Mouse (Mus musculus) fat pad, adult 2 months (tissue): ENCODE measurements around the gene Dlat.

Experiments used
- DNase-seq: peaks from one replicate; pipeline ENCODE4 v3.0.0-alpha.2; 2011; ENCODE audit warnings: low read depth, low spot score; ENCODE audit errors: extremely low read depth

The Dlat gene

DNA sequence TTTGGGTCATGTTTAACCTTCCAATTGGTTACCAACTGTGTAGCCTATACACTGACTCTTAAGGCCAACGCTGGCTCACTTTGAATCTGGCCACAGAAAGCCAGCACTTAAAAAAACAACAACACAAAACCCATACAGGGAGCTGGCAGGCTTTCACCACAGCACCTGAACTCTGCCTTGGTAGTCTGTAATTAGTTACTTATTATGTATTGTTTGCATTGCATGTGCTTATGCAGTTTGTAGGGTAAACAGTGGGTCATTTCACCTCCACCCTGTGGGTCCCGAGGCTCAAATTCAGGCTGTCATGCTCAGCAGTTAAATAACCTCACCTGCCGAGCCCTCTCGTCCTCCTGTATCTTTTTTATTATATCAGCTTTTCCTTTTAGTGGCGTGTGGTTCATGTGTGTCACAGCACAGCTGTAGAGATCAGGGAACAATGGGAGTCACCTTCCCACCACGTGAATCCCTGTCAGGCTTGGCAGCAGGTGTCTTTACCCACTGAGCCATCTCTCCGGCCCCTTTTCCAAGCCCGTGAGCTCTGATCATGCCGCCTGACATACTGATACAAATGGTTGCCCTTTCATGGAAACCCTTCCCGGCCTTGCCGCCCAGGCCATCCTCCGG, 64.7 kb downstream of the Dlat start:
- DNase-seq = no peak

GRCm38 (mm10) chr9:50593544-50593943, 66.0 kb downstream of the Dlat start:
- DNase-seq = no peak

DNA sequence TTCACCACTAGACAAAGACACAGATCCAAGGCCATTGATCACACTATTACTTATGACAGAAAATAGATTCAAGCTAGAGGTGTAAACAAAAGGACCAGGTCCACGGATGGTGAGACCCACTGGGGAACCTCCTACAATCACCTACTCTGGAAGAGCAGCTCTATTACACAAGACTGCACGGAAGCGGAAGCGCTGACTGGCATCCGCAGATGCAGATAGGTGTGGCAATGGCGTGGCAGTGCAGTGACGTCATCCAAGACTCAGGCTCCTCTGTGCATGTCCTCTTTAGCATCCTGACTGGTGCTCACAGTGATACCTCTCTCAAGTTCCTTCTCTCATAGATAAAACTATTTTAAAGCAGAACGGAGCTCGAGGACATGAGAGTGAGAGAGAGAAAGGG, 66.6 kb downstream of the Dlat start:
- DNase-seq = no peak

- no peak for DNase-seq
Observed at GRCm38 (mm10) chr9:50590856-50591518, 68.6 kb downstream of the Dlat start.

- peak; percentile 85 for DNase-seq
Observed at GRCm38 (mm10) chr9:50586955-50587354, 72.6 kb downstream of the Dlat start.

DNA sequence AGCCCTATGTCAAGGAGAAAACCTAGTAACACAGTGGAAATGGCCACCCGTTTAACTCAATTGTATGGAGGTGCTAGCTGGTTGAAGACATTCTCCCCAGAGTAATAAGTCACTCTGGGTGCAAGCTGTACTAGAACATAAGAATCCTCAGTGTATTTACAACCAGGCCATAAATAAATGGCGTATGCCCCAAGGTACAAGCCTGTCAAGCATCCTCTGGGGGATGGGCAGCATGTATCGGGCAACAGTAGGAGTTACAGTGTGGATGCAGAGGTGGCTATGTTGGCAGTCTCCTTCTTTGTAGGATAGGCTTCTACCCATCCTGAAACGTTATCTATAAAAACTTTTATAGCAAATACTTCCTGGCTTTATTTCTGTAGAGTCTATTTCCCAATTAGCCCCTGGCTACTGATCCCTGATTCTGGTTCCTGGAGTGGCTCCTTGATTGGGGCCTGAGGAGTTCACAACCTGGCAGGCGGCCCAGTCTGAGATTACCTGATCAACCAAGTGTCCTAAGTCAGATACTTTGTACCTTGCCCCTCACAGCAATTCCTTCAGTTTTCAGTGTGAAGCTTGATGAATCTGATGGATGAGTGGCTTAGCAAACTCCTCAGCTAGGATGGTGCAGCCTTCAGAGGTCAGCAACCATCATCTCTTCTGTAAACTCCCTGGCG, 74.3 kb downstream of the Dlat start:
- no peak for DNase-seq
